In genomic region chr11:35703471-35703870, GRCm38 (mm10) we compare ENCODE assay signal across 16 mouse cellular contexts.
A peak's percentile ranks its signal among the peaks of the same experiment; 100 is the strongest.
DNase-seq lines count a peak whose midpoint lies in the region; TF ChIP-seq lines count a peak whose summit lies in the region.
"Had no signal": no experiment of that assay in that cellular context is flagged by ENCODE, and none has a peak within 500 bp of the region (broad histone marks: within the 10 kb centered on the region; RNA-seq: fewer than 3 reads in every experiment).

No protein-coding gene starts in this region.

- TF ChIP-seq CTCF in kidney, adult 2 months (conservative IDR thresholded peaks at IDR 0.05; ENCODE audit: insufficient read depth, insufficient read length, low read depth, low read length), result peak; percentile 45
- TF ChIP-seq CTCF in testis, adult 2 months (IDR thresholded peaks at IDR 0.05; ENCODE audit: control insufficient read depth, insufficient read depth, insufficient replicate concordance, low read depth, low read length), result peak; percentile 96; the same call in 1 of the 2 replicates
- peak; percentile 23; the same call in 1 of the 2 replicates for TF ChIP-seq CTCF in bone marrow macrophage, adult 2 months (IDR thresholded peaks at IDR 0.05; ENCODE audit: low read depth, low read length)

- H3K4me3 ChIP-seq in kidney, adult 2 months (ENCODE audit: insufficient read depth, low read depth, low read length), result no peak overlapping the region
- no peak overlapping the region for H3K4me3 ChIP-seq in testis, adult 2 months (ENCODE audit: control insufficient read depth, low read depth, low read length)
- H3K4me3 ChIP-seq in bone marrow macrophage, adult 2 months (ENCODE audit: insufficient read depth, low read length), result no peak overlapping the region
- H3K4me3 ChIP-seq: embryonic facial prominence, embryonic 13.5 days; forebrain, embryonic 15.5 days; lung, embryonic 15.5 days; neural tube, embryonic 12.5 days had no signal

- 71% methylated on average over 4 of the region's 4 CpGs for WGBS in kidney, adult 2 months

- no peaks in the 10 kb centered on the region for H3K36me3 ChIP-seq in kidney, adult 2 months (ENCODE audit: control insufficient read depth, insufficient read depth, low read length)
- no peaks in the 10 kb centered on the region for H3K36me3 ChIP-seq in testis, adult 2 months (ENCODE audit: control insufficient read depth, insufficient read depth, low read length)
- H3K36me3 ChIP-seq: forebrain, embryonic 15.5 days had no signal

- TF ChIP-seq POLR2A in kidney, adult 2 months (IDR thresholded peaks at IDR 0.05; ENCODE audit: low read depth, low read length), result no peak
- TF ChIP-seq POLR2A in testis, adult 2 months (IDR thresholded peaks at IDR 0.05; ENCODE audit: control insufficient read depth, low read depth, low read length), result no peak
- TF ChIP-seq POLR2A in bone marrow macrophage, adult 2 months (IDR thresholded peaks at IDR 0.05; ENCODE audit: borderline replicate concordance, low read depth, low read length), result no peak

- DNase-seq in kidney, adult 2 months, result no peak
- DNase-seq in kidney, postnatal 25 days, result no peak
- DNase-seq in testis, postnatal 14 days (ENCODE audit: low spot score), result no peak
- DNase-seq in adrenal gland, postnatal 4 days (ENCODE audit: low spot score in 2 of 2), result no peak
- no peak for DNase-seq in thymus, postnatal 25 days
- DNase-seq: adrenal gland, postnatal 36 days; gastrocnemius, postnatal 36 days; heart, postnatal 10 days; midbrain, embryonic 14.5 days; retina, postnatal 1 day had no signal

- H3K4me1 ChIP-seq in kidney, adult 2 months (ENCODE audit: control insufficient read depth, insufficient read depth, low read length), result no peaks in the 10 kb centered on the region
- peaks cover 10% of the 10 kb centered on the region for H3K4me1 ChIP-seq in testis, adult 2 months (ENCODE audit: control insufficient read depth, insufficient read depth, low read length)
- no peaks in the 10 kb centered on the region for H3K4me1 ChIP-seq in bone marrow macrophage, adult 2 months (ENCODE audit: control insufficient read depth, insufficient read depth, low read length)
- H3K4me1 ChIP-seq: embryonic facial prominence, embryonic 13.5 days; forebrain, embryonic 15.5 days; lung, embryonic 15.5 days; neural tube, embryonic 12.5 days had no signal

- H3K27me3 ChIP-seq in kidney, adult 2 months (replicated peaks; ENCODE audit: control insufficient read depth, insufficient read depth, low read length), result no peaks in the 10 kb centered on the region
- no peaks in the 10 kb centered on the region for H3K27me3 ChIP-seq in testis, adult 2 months (ENCODE audit: control insufficient read depth, insufficient read depth, low read length)
- H3K27me3 ChIP-seq: embryonic facial prominence, embryonic 13.5 days; forebrain, embryonic 15.5 days; lung, embryonic 15.5 days; neural tube, embryonic 12.5 days had no signal

- no peak overlapping the region for H3K27ac ChIP-seq in kidney, adult 2 months (ENCODE audit: insufficient read depth, low read depth, low read length)
- no peak overlapping the region for H3K27ac ChIP-seq in testis, adult 2 months (ENCODE audit: control insufficient read depth, insufficient read depth, low read depth, low read length)
- no peak overlapping the region for H3K27ac ChIP-seq in bone marrow macrophage, adult 2 months (ENCODE audit: insufficient read depth, low read depth, low read length)
- H3K27ac ChIP-seq: embryonic facial prominence, embryonic 13.5 days; forebrain, embryonic 15.5 days; lung, embryonic 15.5 days; neural tube, embryonic 12.5 days had no signal

Comparison
In these comparisons a context has a peak if more than half of its experiments do, and no peak if none do; other contexts are left out.
1. CTCF ChIP-seq: peak in every context shown above with its lines; median percentile 96 in testis, adult 2 months; 45 in kidney, adult 2 months; 23 in bone marrow macrophage, adult 2 months.